Mouse (Mus musculus): Measurements from ENCODE around the gene Gsk3b.
"Not testable (repeated sequence)": the region's sequence is repeated elsewhere in the genome, so short reads cannot be mapped to it uniquely, and the experiment has no call there.

The Gsk3b gene

DNA sequence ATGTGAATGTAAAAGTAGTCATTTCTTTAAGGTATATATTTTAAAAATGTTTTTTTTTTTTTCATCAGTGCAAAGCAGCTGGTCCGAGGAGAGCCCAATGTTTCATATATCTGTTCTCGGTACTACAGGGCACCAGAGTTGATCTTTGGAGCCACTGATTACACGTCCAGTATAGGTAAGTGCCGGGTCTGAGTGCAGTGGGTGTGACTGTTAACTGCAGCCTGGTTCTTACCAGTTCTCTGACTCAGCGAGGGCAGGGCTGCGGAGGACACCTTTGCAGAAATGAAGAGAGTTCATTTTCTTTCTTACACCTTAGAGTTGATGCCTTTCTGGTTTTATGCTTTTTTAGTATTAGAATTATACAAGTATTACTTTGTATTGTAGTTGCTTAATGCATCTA is 102.7 kb downstream of the Gsk3b start:
- no peak for DNase-seq

GRCm38 (mm10) chr16:38192640-38193039 is 103.8 kb downstream of the Gsk3b start:
- DNase-seq = no peak

GRCm38 (mm10) chr16:38197299-38197698 is 108.5 kb downstream of the Gsk3b start:
- DNase-seq = peak in 1 of 2 experiments; percentile 75

DNA sequence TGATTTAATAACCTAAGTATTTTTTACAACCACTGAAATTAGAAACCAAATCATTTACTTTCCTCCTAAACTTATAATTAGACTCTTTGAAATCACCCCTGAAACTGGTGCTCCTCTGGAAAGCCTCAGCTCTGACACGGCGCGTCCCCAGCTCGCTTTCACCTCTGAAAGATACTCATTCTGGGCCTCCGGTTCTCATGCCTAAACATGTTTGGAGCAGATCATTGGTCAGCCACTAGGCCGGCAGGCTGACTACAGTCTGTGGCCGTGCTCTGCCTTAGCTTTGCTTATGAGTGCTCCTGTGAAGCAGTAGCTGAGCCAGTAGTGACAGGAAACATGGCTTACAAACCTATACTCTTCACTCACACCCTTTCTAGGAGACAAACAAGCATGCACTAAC is 116.5 kb downstream of the Gsk3b start:
- no peak for DNase-seq

- not testable (repeated sequence) for DNase-seq
Measured at GRCm38 (mm10) chr16:38222491-38222890, 133.7 kb downstream of the Gsk3b start.

DNA sequence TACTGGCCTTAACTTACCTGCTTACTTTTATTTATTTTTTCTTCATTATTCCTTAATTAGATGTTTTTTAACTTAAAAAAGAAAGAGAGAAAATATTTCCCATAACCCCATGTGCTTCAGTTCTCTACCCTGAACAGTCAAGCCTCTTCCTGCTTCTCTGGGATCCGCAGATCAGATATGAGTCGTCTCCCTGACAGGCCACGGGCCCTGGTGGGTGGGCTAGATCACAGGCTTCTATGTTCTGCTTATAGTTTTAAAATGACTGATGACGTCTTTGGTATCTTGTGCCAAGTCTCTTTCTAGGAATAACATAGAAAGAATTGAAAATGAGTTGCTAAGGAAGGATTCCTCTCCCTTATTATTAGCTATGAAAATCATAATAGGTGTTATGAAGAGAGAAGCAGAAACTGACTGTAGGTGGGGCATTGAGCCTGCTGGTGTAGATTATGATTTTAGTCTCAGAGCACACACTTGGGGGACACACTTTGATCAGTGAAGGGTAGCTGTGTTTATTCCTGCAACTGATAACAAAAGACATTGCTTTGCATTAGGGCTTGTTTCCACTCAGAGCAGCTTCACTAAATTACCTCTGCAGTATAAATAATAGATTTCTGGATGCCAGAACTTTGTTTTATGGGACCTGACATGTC is 148.3 kb downstream of the Gsk3b start:
- DNase-seq = no peak

DNA sequence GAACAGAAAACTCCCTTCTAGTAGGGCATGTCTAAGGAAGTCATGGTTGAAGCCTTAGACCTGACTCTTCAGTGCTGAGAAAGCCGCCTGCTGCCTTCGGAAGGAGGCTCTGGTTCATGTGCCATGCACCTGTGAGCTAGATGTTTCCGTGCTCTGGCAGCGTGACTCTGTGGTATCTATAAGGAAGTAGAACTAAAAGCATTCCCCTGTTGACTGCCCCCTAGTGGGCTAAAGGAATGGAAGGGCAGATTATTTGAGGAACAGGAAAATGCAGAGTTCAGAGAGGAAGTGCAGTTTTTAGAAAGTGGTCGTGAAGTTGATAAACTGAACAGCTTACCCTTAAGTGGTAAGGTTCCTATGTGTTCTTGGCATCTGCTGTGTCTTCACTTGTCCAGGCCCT is 150.9 kb downstream of the Gsk3b start:
- peak; percentile 29 to 63 for DNase-seq

- DNase-seq = no peak
Measured at GRCm38 (mm10) chr16:38240167-38240566, 151.4 kb downstream of the Gsk3b start.

- DNase-seq = no peak
Measured at GRCm38 (mm10) chr16:38244111-38244510, 155.3 kb downstream of the Gsk3b start.

- DNase-seq = no peak
Measured at GRCm38 (mm10) chr16:38245379-38245778, 156.6 kb downstream of the Gsk3b start.

DNA sequence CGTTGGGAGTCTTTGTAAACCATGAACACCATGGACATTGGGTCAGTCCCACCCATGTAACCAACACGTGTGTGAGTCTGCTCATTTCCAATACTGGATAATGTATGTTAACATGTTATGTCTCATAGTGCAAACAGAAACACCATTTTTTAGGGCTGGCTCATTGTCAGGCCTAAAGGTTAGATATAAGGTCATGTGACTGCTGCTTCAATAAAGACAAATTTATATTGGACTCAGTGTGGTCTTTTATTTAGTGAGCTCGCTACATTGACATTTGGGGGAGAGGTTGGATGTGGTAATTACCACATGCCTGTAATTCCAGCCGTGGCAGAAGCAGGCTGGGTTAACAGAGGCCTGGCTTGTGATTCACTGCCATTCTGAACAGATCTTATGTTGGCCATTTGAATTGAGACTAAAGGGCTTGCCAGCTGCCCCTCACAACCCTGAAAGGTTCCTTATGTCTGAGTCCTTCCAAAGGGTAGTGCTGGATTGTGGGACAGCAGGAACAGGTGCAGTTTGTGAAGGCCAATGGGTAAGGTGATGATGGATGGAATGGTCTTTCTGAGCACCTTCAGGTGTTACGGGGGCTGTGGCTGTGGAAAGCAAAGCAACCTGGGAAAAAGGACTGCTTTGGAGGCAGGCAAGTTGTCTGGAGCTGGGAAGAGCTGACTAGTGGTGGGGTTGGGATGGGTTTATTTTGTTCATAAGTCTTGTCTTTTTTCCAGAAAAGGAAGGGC is 157.2 kb downstream of the Gsk3b start:
- no peak for DNase-seq

- no peak for DNase-seq
Measured at GRCm38 (mm10) chr16:38248331-38248961, 159.6 kb downstream of the Gsk3b start.

DNA sequence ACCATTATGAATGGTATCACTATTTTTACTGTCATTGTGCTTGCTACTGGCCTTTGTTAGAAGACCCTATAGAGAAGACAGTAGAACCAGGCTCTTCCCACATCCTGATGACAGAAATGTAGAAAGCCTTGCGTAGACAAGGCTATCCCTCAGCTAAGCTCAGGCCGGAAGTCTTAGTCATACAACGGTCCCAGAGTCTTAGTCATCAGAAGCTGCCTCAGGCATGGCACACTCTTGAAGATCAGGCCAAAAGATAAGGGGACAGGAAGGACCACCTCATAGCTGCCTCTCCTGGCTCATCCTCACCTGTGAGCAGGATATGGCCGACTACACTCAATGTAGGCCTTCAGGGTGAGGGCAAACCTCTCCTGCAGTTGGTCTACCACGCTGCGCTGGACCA is 161.7 kb downstream of the Gsk3b start:
- no peak for DNase-seq

GRCm38 (mm10) chr16:38254001-38254400 is 165.2 kb downstream of the Gsk3b start:
- DNase-seq = peak; percentile 23 to 34

- no peak for DNase-seq
Measured at GRCm38 (mm10) chr16:38255107-38255506, 166.3 kb downstream of the Gsk3b start.

GRCm38 (mm10) chr16:38255927-38256326 is 167.1 kb downstream of the Gsk3b start:
- no peak for DNase-seq

GRCm38 (mm10) chr16:38271601-38272000 is 182.8 kb downstream of the Gsk3b start:
- no peak for DNase-seq

GRCm38 (mm10) chr16:38272483-38272882 is 183.7 kb downstream of the Gsk3b start:
- DNase-seq = no peak

DNA sequence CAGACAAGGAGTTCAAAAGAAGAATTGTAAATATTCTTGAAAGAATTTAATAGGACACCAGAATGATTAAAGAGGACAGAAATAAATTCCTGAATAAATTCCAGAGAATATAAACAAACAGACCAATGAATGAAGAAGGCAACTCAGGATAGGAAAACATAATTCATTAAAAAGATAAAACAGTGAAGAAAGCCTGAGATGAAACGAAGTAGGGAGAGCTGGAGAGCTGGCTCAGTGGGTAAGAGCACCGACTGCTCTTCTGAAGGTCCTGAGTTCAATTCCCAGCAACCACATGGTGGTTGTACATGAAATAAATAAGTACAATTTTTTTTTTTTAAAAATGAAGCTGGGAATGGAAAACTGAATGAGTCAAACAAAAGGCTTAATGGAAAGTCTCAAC is 185.9 kb downstream of the Gsk3b start:
- no peak for DNase-seq

DNA sequence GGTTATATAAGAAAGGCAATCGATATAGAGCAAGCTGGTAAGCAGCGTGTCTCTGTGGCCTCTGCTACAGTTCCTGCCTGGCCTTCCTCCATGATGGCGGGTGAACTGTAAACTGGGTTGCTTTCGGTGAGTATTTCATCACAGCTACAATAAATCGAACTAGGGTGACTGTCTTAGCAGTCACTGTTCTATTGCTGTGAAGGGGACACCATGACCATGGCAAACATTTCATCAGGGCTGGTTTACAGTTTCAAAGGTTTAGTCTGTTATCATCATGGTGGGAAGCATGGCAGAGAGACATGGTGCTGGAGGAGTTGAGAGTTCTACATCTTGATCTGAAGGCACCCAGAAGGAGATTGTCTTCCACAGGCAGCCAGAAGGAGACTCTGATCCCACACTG is 191.0 kb downstream of the Gsk3b start:
- no peak for DNase-seq

GRCm38 (mm10) chr16:38280951-38281350 is 192.2 kb downstream of the Gsk3b start:
- DNase-seq = no peak

- DNase-seq = no peak
Measured at GRCm38 (mm10) chr16:38282559-38283160, 193.9 kb downstream of the Gsk3b start.

GRCm38 (mm10) chr16:38283300-38283699 is 194.5 kb downstream of the Gsk3b start:
- no peak for DNase-seq

- no peak for DNase-seq
Measured at GRCm38 (mm10) chr16:38285801-38286200, 197.0 kb downstream of the Gsk3b start.

Data from lung, postnatal 4 days (tissue).